Mouse (Mus musculus) CH12.LX (cell line): ENCODE results near the gene Coq6. TPM values are rescaled to one million over a fixed set of nuclear protein-coding genes. Genes with fewer than 3 reads are reported as not detected.

Experiments used
- DNase-seq: peaks from one replicate; pipeline ENCODE4 v3.0.0-alpha.2; 2013; ENCODE audit errors: extremely low read depth
- H3K27ac ChIP-seq: 2 replicates; pipeline ENCODE4 v1.5.1; 2012; ENCODE audit warnings: low read depth, mild to moderate bottlenecking, control low read depth, moderate library complexity; ENCODE audit not compliant: insufficient read depth
- H3K27me3 ChIP-seq: replicated peaks from 2 replicates; pipeline ENCODE3; 2012; ENCODE audit warnings: inconsistent platforms
- H3K36me3 ChIP-seq, 2 experiments: replicated peaks in 1 of 2; 2 replicates each; pipeline versions ENCODE3 to v1.6.1; 2012; ENCODE audit warnings: inconsistent platforms in 1 of 2, low read length in 1 of 2, mild to moderate bottlenecking in 1 of 2, mixed read lengths in 1 of 2, moderate library complexity in 1 of 2; ENCODE audit not compliant: control insufficient read depth in 1 of 2, insufficient read depth in 1 of 2
- H3K4me1 ChIP-seq, 2 experiments: 2 replicates each; pipeline ENCODE4 v1.6.1; 2012; ENCODE audit warnings: inconsistent platforms in 1 of 2, moderate library complexity in 1 of 2; ENCODE audit not compliant: insufficient read depth in 2 of 2, control insufficient read depth in 1 of 2
- H3K4me2 ChIP-seq: 2 replicates; pipeline ENCODE4 v1.6.1; 2012; ENCODE audit warnings: low read depth, mild to moderate bottlenecking, control low read depth; ENCODE audit not compliant: poor library complexity, insufficient read depth, severe bottlenecking
- H3K4me3 ChIP-seq, 3 experiments: fragments of 150-350 bp in 1 of 3; sonication (generic) in 1 of 3; replicated peaks in 1 of 3; 2 replicates each; pipeline versions ENCODE3 to v1.5.1; 2011 to 2012; ENCODE audit warnings: low read depth in 2 of 3, low read length in 2 of 3, mild to moderate bottlenecking in 2 of 3, moderate library complexity in 2 of 3, control low read depth in 1 of 3, improper control_type of control experiment in 1 of 3, inconsistent platforms in 1 of 3, mixed read lengths in 1 of 3; ENCODE audit not compliant: poor library complexity in 1 of 3
- H3K79me2 ChIP-seq: replicated peaks from 2 replicates; pipeline ENCODE4 v1.6.1; 2012; ENCODE audit warnings: mild to moderate bottlenecking, moderate library complexity; ENCODE audit not compliant: control insufficient read depth, poor library complexity, insufficient read depth, severe bottlenecking; ENCODE audit errors: extremely low read depth
- H3K9ac ChIP-seq: 2 replicates; pipeline ENCODE4 v1.6.1; 2012; ENCODE audit warnings: low read depth, mild to moderate bottlenecking, control low read depth, moderate library complexity; ENCODE audit not compliant: insufficient read depth
- H3K9me3 ChIP-seq: replicated peaks from 2 replicates; pipeline ENCODE3; 2012; ENCODE audit warnings: low read length, inconsistent platforms, mixed read lengths
- BHLHE40 ChIP-seq: IDR thresholded peaks from 2 replicates; pipeline ENCODE4 v1.6.1; 2011; ENCODE audit warnings: mild to moderate bottlenecking, low read depth, low read length, improper control_type of control experiment
- CHD1 ChIP-seq: IDR thresholded peaks from 2 replicates; pipeline ENCODE4 v1.6.1; 2012; ENCODE audit warnings: low read depth, low read length, improper control_type of control experiment, inconsistent platforms
- CHD2 ChIP-seq: IDR thresholded peaks from 2 replicates; pipeline ENCODE4 v1.6.1; 2011; ENCODE audit warnings: low read length, improper control_type of control experiment
- E2F4 ChIP-seq: IDR thresholded peaks from 2 replicates; pipeline ENCODE4 v1.6.1; 2011; ENCODE audit warnings: low read depth, low read length, improper control_type of control experiment; ENCODE audit not compliant: insufficient replicate concordance
- ELF1 ChIP-seq: IDR thresholded peaks from 2 replicates; pipeline ENCODE4 v1.6.1; 2014; ENCODE audit warnings: low read depth, mild to moderate bottlenecking, inconsistent platforms, low read length, improper control_type of control experiment
- EP300 ChIP-seq: IDR thresholded peaks from 2 replicates; pipeline ENCODE4 v1.6.1; 2011; ENCODE audit warnings: low read length, improper control_type of control experiment
- ETS1 ChIP-seq: conservative IDR thresholded peaks from 2 replicates; pipeline ENCODE4 v1.6.1; 2012; ENCODE audit warnings: low read depth, mild to moderate bottlenecking, inconsistent platforms, low read length, improper control_type of control experiment, moderate library complexity
- GABPA ChIP-seq: IDR thresholded peaks from 2 replicates; pipeline ENCODE4 v1.6.1; 2012; ENCODE audit warnings: low read depth, low read length, improper control_type of control experiment, inconsistent platforms; ENCODE audit not compliant: insufficient replicate concordance
- HCFC1 ChIP-seq: IDR thresholded peaks from 2 replicates; pipeline ENCODE4 v1.6.1; 2012; ENCODE audit warnings: low read depth, mild to moderate bottlenecking, inconsistent platforms, low read length, improper control_type of control experiment
- IRF4 ChIP-seq: IDR thresholded peaks from 2 replicates; pipeline ENCODE4 v1.6.1; 2014; ENCODE audit warnings: low read depth, mild to moderate bottlenecking, inconsistent platforms, low read length, improper control_type of control experiment
- JUND ChIP-seq: conservative IDR thresholded peaks from 2 replicates; pipeline ENCODE4 v1.6.1; 2011; ENCODE audit warnings: low read depth, low read length, improper control_type of control experiment
- KAT2A ChIP-seq: IDR thresholded peaks from 2 replicates; pipeline ENCODE4 v1.6.1; 2012; ENCODE audit warnings: low read length, improper control_type of control experiment, inconsistent platforms; ENCODE audit not compliant: insufficient replicate concordance
- MAFK ChIP-seq: IDR thresholded peaks from 2 replicates; pipeline ENCODE4 v1.6.1; 2011; ENCODE audit warnings: low read length, improper control_type of control experiment; ENCODE audit not compliant: insufficient replicate concordance
- MXI1 ChIP-seq: IDR thresholded peaks from 2 replicates; pipeline ENCODE4 v1.6.1; 2011; ENCODE audit warnings: mild to moderate bottlenecking, low read depth, low read length, improper control_type of control experiment
- MYC ChIP-seq: IDR thresholded peaks from 2 replicates; pipeline ENCODE4 v1.6.1; 2011; ENCODE audit warnings: low read depth, mild to moderate bottlenecking, improper control_type of control experiment, low read length
- NELFE ChIP-seq: IDR thresholded peaks from 2 replicates; pipeline ENCODE4 v1.6.1; 2011; ENCODE audit warnings: low read depth, low read length, improper control_type of control experiment
- POLR2A ChIP-seq: IDR thresholded peaks from 2 replicates; pipeline ENCODE4 v1.6.1; 2011; ENCODE audit warnings: low read depth, mild to moderate bottlenecking, improper control_type of control experiment, low read length
- RCOR1 ChIP-seq: conservative IDR thresholded peaks from 2 replicates; pipeline ENCODE4 v1.6.1; 2012; ENCODE audit warnings: low read depth, mild to moderate bottlenecking, inconsistent platforms, low read length, improper control_type of control experiment
- SIN3A ChIP-seq: IDR thresholded peaks from 2 replicates; pipeline ENCODE4 v1.6.1; 2012; ENCODE audit warnings: low read length, improper control_type of control experiment, inconsistent platforms
- SMC3 ChIP-seq: IDR thresholded peaks from 2 replicates; pipeline ENCODE4 v1.6.1; 2011; ENCODE audit warnings: low read depth, low read length, improper control_type of control experiment
- TBP ChIP-seq: conservative IDR thresholded peaks from 2 replicates; pipeline ENCODE4 v1.6.1; 2011; ENCODE audit warnings: low read depth, low read length, improper control_type of control experiment
- USF1 ChIP-seq: IDR thresholded peaks from 2 replicates; pipeline ENCODE4 v1.6.1; 2014; ENCODE audit warnings: low read depth, mild to moderate bottlenecking, inconsistent platforms, low read length, improper control_type of control experiment
- USF2 ChIP-seq: conservative IDR thresholded peaks from 2 replicates; pipeline ENCODE4 v1.6.1; 2011; ENCODE audit warnings: low read depth, low read length, improper control_type of control experiment
- ZKSCAN1 ChIP-seq: IDR thresholded peaks from 2 replicates; pipeline ENCODE4 v1.6.1; 2012; ENCODE audit warnings: low read depth, inconsistent platforms, low read length, improper control_type of control experiment, borderline replicate concordance
- dilution Hi-C: fragments of 300-500 bp; cut with MboI; formaldehyde crosslinking; loops from 2 replicates; pipeline ENCODE4 v1.14.3; 2020; ENCODE audit warnings: low sequenced_read_pairs; ENCODE audit not compliant: extremely low pct_unique_long_range_greater_than_20kb, extremely low pct_ligation_motif_present
- in situ Hi-C: fragments of 300-500 bp; cut with MboI; formaldehyde crosslinking; loops from 3 replicates; pipeline ENCODE4 v1.14.3; 2019; ENCODE audit warnings: low sequenced_read_pairs, low pct_ligation_motif_present, low pct_unique_long_range_greater_than_20kb, mixed read lengths
- polyA plus RNA-seq: library from polyadenylated mRNA; unstranded; fragments of >175 nt; gene quantifications from 2 replicates; pipeline ENCODE4 v1.2.1, GENCODE M21; 2012; ENCODE audit warnings: low read depth; ENCODE audit not compliant: insufficient read length
- total RNA-seq, 2 experiments: library from RNA; depleted of rRNA; stranded (reverse); fragments of 300-350 nt in 1 of 2; fragments of >200 nt in 1 of 2; gene quantifications; 2 replicates each; pipeline ENCODE4 v1.2.3; 2012 to 2014

Coq6 gene
- total and polyA plus RNA-seq, 3 experiments, result 23.6 to 37.8 (median 31.9) TPM

DNA sequence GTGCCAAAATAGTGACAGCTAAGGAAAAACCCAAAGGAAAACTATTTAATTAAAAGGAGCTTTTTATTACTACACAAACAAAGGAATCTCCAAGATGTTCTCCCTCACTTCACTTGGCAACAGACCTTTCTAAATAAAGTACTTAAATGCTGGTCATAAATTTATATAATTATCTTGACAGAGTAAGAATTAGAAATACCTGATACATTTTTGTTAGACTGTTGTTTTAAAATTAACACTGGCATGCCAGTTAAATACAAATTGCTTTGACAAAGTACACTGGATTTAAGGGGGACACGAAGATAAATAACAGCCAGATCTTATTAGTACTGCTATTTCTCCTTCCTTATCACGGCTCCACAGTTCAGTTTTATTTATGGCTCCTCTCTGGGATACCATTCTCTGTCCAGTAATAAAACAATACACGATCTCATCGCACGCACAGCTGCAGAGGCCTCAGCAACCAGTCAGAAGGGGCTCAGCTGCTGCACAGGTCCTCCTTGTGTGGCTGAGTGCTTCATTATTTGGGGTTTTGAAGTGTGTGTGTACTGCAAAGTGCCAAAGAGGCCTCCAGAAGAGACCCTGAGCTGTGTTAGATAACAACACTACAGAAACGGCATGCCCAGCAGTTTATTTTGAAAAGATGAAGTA is 12.5 kb downstream of the Coq6 start:
- H3K9ac ChIP-seq, result no peak overlapping the region
- H3K4me1 ChIP-seq, result no peaks in the 10 kb centered on the region
- no peak overlapping the region for H3K4me2 ChIP-seq
- TF ChIP-seq MYC, result no peak
- TF ChIP-seq NELFE, result no peak
- no peak for TF ChIP-seq HCFC1
- no peak for TF ChIP-seq TBP
- no peak for TF ChIP-seq USF2
- no peak for TF ChIP-seq ZKSCAN1
- no peak for TF ChIP-seq JUND
- TF ChIP-seq CHD1, result no peak
- no peak for TF ChIP-seq MAFK
- TF ChIP-seq IRF4, result no peak
- TF ChIP-seq GABPA, result no peak
- TF ChIP-seq ELF1, result no peak
- no peak for DNase-seq
- no peak overlapping the region for H3K4me3 ChIP-seq
- dilution Hi-C loops, result no loop called here
- in situ Hi-C loops, result no loop called here
- no peaks in the 10 kb centered on the region for H3K9me3 ChIP-seq
- no peaks in the 10 kb centered on the region for H3K79me2 ChIP-seq
- H3K27ac ChIP-seq, result no peak overlapping the region
- H3K27me3 ChIP-seq, result no peaks in the 10 kb centered on the region
- peaks cover 38 to 66% of the 10 kb centered on the region in 2 experiments for H3K36me3 ChIP-seq

DNA sequence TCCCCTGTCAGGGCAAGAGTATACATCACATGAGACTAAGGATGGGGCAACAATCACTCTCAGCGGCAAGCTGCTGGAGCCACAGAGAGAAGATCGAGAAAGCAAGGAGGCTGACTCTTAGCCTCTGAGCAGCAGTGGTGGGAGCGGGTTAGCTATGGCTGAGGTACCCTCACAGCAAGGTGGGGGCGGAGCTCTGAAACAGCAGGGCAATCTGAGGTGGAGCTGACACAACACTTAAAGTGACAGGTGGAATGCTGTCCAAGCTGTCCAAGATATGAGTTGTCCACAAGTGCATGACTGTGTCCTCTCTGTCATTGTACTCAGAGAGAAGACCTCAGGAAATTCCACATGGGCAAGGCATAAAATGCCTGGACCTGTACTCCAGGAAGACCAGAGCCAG is 20.9 kb downstream of the Coq6 start:
- H3K27ac ChIP-seq, result no peak overlapping the region
- H3K9me3 ChIP-seq, result no peaks in the 10 kb centered on the region
- DNase-seq, result no peak
- no peak for TF ChIP-seq JUND
- no peak for TF ChIP-seq ZKSCAN1
- TF ChIP-seq USF2, result no peak
- no peak for TF ChIP-seq POLR2A
- no peak for TF ChIP-seq HCFC1
- TF ChIP-seq RCOR1, result no peak
- no peak for TF ChIP-seq MYC
- TF ChIP-seq MAFK, result no peak
- no peak for TF ChIP-seq ELF1
- TF ChIP-seq KAT2A, result no peak
- TF ChIP-seq E2F4, result no peak
- TF ChIP-seq SMC3, result no peak
- TF ChIP-seq IRF4, result no peak
- no peak for TF ChIP-seq BHLHE40
- no peak for TF ChIP-seq USF1
- no peak for TF ChIP-seq ETS1
- no peak for TF ChIP-seq SIN3A
- TF ChIP-seq CHD2, result no peak
- no peak for TF ChIP-seq EP300
- TF ChIP-seq MXI1, result no peak
- TF ChIP-seq, all 38 proteins: peak for 0
- Histone ChIP-seq H3K9ac (no peak overlapping the region), H3K27me3 (no peaks in the 10 kb centered on the region), H3K4me3 (no peak overlapping the region), H3K36me3 (peaks cover 0 to 8% of the 10 kb centered on the region in 2 experiments), H3K79me2 (no peaks in the 10 kb centered on the region), H3K4me1 (0 out of 4 replicates have a peak, but pooled peaks cover 0 to 5% of the 10 kb centered on the region in 2 experiments), H3K4me2 (no peak overlapping the region)
- dilution Hi-C loops, result no loop called here
- in situ Hi-C loops, result no loop called here
